Mouse (Mus musculus) adrenal gland, postnatal 36 days (tissue): ENCODE data around the gene Taok3. TPM values are rescaled to one million over a fixed set of nuclear protein-coding genes. Genes with fewer than 3 reads are reported as not detected.

Source experiments
- DNase-seq, 2 experiments: peaks; one replicate each; pipeline ENCODE4 v3.0.0; 2021; ENCODE audit warnings: mixed read lengths in 1 of 2
- total RNA-seq, 2 experiments: library from RNA; stranded (reverse); gene quantifications; 2 replicates each; pipeline ENCODE4 v1.2.3; 2021

Taok3 gene
- total RNA-seq, 2 experiments from 2014 or later: 31.3 to 40.7 TPM

DNA sequence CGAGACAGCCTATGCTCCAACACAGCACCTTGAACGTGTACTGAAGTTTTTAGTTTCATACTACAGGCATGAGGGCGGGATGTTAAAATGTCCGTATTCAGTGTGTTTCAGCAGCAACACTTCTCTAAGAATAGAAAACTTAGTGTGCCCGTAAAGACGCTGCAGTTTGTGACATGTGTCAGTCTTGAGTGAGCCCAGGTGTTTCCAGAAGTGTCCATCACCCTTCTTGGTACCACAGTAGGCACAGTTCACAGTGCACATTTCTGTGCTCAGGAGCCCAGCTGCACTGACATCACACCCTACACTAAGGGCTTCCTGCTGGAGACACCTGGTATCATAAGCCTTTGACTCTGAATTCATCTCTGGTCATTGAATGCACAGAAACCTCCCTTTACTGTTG is 58.6 kb downstream of the Taok3 start:
- no peak for DNase-seq

DNA sequence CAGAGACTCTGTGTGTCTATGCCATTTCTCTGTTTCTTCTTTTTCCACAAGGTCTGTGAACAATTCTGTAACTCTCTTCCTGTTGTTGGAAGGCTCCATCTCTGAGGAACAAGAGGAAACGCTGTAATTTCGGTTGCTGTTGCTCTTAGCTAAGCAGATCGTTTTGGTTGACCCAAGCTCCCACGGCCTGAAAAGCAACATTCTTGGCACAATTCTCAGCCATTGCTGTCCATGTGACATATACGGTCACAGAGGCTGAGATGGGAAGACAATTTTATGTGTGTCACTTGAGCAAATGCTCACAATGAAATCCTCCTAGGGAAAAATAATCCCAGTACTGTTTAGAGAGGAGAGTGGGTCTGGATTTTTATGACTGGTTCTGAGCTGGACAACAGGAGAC is 62.0 kb downstream of the Taok3 start:
- DNase-seq: no peak

DNA sequence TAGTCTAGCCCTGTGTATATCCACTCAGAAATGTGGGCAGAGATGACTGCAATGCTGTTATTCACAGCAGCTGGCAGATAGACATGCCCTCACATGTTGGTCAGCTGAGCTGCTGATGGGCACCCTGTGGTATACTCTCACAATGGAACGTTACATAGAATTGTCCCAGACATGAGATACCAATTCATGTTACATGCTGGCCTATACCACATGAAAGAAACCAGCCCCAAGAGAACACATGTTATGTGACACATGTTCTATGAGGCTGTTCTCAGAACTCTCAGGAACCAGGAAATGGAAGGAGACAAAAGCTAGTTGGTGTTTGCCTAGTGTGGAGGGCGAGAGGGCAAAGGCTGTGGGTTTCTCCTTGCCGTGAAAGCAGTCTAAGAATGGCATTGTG is 62.5 kb downstream of the Taok3 start:
- DNase-seq: no peak

DNA sequence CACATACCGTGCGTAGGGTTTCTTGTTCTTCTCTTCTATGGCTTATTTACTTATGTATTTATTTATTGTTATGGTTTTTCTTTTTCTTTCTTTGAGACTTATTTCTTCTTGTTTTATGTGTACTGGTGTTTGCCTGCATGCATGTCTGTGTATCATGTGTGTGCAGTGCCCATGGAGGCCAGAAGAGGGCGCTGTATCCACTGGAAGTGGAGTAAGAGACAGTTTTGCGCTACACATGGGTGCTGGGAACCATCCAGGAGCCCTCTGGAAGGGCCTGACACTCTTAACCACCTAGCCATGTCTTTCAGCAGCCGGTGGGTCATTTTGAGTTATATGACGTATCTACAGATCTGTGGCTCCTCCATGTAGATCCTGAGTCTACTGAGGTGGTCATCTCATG is 64.9 kb downstream of the Taok3 start:
- DNase-seq: no peak

DNA sequence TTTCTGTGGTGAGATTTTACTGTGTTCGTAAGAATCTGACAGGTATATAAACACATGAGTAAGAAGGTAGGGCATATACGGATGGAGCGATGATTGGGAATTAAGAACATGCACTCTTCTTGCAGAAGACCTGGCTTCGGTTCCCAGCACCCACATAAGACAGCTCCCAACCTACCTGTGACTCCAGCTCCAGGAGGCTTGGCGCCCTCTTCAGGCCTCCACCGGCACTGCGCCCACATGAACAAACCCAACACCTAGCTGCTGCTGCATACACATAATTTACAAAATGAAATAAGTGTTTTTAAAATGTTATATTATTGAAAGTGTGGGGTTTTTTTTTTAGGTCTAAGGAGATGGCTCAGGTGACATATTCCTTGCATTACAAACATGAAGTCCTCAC is 65.7 kb downstream of the Taok3 start:
- DNase-seq: no peak

DNA sequence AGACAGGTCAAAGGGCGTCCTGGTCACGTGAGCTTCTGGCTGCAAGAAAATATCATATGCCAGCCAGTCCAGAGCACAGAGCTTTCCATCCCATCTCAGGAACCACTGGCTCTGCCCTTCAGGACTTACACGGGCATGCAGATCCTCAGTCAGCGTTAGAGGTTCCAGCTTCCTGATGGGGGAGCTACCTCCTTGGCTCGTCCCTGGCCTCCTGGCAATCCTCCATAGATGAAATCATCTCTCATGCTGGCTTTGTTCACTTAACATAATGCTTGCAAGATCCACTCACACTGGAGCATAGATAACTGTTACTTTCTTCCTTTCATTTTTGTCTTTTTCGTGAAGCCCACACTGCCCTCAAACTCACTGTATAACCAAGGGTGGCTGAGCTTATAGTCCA is 72.1 kb downstream of the Taok3 start:
- DNase-seq: no peak

DNA sequence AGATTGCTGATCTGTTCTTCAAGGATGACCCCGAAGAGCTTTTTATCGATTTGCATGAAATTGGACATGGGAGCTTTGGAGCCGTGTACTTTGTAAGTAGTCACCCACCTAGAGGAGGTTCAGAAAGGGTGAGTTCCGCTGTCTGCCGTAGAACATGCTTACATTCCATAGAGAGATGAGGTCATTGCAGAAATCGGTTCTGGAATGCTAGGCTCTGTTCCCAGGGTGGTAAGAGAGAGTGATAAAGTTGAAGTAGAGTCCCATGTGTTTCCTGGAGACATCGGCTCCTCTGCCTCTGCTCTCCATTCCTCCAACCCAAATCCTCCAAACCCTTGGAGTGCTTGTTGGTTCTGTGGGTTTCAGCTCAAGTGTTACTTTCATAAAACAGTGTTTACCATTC is 73.8 kb downstream of the Taok3 start:
- no peak for DNase-seq

DNA sequence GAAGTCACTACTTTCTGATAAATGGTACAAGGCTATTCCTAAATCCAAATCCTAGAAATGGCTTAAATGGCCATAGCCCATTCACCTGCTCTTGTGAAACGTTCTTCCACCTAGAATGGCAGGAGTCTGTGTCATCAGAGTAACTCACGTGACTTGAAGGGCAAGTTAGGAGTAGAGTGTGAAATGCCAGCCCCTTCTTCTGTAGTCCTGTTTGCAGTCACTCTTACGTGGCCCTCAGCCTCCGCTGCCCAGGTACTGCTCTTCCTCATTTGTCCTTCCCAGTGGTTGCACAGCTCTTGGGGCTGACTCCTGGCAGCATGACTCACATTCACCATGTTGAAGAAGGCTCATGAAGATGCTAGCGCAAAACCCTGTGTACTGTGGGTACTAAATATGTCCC is 74.7 kb downstream of the Taok3 start:
- DNase-seq: no peak

DNA sequence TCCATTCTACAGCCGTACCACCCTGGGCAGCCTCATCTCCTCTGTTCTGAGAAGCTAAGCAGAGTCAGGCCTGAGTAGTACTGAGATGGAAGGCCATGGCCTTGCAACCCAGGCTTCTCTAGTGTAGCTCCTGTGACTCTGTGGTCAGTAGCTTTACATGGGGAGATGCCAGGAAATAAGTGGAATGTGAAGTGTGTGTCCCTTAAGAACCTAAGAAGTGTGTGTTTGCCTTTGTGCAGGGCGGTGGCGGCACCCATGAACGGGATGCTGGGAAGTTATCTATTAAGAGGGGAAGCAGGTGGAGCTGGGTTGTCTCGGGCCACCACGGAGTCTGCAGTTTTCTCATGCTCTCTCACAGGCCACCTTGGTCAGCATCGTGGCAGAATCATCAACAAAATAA is 76.6 kb downstream of the Taok3 start:
- no peak for DNase-seq

DNA sequence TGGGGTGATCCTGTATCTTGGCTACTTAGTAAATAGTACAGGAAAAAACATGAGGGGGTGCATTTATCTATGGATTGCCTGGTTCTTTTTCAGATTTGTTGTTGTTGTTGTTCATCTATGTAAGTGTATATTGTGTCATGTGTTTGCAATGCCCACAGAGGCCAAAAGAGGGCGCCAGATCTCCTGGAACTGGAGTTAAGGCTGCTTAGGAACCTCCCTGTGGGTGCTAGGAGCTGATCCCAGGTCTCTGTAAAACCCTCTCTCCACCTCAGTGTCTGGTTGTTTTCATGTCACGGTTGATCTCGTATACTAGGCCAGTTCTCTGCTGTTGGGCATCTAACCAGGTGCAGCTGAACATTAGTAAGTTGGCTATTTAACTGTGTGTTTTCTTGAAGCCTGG is 78.5 kb downstream of the Taok3 start:
- DNase-seq: no peak

DNA sequence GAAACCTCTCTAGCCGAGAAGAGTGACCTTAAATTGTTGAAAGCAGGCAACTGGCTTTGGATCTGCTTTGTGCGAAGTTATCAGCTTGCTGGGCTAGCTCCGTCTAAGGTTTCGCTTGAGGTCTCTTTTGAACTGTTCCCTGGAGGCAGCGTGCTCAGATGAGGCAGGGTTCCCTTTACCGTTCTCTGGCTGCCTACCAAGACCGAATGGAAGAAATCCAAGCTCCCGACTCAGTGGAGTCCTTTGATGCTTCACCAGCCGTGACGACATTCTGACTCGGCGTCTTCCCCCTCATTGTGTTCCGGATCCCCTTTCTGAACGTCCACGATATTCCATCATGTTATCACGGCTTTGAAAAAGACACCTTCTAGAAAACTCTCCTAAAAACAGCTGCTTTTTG is 87.4 kb downstream of the Taok3 start:
- no peak for DNase-seq

DNA sequence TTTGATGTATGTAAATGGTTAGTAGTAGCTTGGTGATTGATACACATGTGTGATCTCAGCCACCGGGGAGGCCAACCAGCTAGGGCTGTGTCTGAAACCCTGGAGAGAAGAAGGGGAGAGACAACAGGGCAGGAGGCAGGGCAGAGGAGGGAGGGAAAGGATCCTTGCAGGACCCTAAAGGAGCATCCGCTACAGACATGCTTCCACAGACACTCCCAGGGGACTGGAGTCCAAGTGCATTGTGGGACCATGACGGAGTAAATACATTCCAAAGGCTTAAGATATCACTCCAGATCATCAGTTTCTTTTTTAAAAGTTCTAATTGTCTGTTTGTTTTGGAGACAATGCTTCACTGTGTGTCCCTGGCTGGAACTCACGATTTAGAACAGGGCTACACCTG is 94.1 kb downstream of the Taok3 start:
- DNase-seq: no peak

DNA sequence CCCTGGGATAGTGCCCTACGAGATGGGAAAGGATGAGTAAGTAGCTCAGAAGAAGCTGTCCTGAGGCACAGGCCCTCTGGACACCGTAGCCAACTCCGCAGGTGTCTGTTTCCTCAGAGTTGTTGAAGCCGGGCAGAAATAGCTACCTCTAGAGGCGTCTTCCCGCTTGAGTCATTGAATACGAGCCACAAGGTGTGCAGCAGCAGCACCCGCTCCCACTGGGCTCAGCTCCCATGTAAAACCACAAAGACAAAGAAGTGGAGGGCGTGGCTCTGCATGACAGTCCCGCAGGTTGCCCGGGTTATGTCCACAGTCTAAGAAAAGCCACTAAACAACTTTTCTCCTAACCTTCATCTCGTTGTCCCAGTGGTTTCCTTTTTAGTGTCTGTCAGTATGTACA is 111.1 kb downstream of the Taok3 start:
- no peak for DNase-seq

DNA sequence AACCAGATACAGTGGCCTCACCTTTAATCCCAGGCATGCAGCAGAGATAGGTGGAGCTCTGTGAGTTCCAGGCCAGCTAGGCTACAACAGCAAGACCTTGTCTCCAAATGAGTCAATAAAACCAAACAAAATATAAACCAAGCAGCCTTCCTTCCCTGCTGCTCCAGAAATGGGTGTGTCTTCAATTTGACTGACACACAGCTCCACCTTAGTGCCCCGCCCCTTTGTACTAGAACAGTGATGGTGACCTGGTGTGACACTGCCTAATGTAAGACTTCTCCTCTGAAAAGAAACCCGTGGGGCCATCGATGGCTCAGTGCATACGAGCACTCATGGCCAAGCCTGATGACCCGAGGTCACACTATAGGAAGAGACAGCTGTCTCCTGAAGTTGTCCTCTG is 116.6 kb downstream of the Taok3 start:
- DNase-seq: no peak

DNA sequence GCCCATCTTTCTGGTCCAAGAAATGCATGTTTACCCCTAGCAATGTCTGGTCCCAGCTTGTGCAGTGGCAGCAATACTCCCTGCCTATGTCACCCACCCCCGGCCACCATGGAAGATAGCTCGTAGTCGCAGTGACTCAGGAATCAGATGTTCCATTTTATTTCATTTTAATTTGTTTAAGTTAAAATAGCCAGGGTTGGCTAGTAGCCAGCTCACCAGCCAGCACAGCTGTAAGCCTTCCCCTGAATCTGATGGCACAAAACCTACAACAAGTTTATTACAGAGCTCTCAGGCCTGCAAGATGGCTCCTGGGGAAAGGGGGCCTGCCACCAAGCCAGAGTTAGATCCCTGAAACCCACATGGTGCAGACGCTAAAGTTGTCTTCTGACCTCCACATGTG is 119.2 kb downstream of the Taok3 start:
- no peak for DNase-seq

DNA sequence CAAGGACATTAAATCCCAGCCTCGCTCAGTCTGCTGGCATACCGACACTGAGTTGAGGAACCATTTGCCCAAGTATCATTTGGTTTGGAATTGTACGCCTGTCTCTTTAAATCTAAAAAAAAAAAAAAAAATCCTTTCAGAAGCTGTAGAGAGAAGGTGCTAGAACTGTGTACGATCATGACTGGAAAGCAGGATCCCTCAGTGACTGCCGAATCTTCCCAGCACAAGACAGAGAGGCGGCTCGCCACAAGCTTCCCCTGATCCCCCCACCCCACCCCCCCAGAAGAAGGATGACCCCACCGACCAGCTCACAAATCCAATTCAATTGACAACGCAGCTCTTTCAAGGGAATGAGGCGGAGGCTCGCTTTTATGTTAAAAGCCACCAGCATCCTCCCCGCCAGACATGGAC is 120.4 kb downstream of the Taok3 start:
- no peak for DNase-seq

DNA sequence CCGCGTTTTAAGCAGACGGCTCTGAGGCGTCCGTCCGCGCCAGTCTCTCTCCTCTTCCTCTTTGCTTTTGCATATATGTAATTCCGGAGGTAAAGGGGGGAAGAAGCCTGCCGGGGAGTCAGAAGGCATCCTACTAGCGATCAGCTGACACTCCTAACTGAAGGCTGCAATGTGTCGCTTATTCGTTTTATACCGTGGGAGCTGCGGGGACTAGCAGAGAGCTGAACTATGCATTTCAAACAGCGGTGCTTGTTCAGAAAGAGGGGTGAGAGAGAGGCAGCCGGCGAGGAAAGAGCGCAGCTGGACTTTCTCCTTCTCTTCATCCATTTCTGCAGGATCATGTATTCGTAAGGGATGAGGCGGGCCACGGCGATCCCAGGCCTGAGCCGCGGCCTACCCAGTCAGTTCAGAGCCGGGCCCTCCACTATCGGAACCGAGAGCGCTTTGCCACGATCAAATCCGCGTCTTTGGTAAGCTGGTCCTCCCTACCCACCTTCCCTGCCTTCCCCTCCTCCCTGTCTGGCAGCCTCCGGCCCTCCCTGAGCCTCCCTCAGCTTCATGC is 120.9 kb downstream of the Taok3 start:
- peak; percentile 4 to 16 for DNase-seq

DNA sequence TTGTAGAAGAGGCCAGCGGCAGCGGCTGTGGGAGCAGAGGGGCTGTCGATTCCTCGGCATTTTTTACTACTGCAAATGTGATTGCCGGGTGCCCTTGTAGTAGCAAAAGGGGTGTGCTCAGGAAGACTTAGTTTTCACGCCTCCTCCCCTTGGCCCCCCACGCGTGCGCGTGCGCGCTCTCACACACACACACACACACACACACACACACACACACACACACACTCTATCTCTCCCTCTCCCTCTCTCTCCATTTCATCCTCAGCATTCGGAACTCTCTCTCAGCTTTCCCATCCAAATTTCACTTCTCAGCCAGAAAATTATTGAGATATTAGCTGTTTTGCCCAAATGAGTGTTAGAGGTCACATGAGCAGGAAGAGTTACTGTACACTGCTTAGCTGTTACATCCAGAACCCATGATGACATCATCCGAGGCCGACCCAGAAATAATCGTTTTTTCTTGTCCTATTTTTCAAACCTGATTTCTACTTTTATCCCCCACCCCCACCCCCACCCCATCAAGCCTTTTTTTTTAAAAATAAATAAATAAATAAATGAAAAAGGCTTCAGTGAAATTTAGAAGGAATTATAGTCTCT is 122.1 kb downstream of the Taok3 start:
- no peak for DNase-seq

DNA sequence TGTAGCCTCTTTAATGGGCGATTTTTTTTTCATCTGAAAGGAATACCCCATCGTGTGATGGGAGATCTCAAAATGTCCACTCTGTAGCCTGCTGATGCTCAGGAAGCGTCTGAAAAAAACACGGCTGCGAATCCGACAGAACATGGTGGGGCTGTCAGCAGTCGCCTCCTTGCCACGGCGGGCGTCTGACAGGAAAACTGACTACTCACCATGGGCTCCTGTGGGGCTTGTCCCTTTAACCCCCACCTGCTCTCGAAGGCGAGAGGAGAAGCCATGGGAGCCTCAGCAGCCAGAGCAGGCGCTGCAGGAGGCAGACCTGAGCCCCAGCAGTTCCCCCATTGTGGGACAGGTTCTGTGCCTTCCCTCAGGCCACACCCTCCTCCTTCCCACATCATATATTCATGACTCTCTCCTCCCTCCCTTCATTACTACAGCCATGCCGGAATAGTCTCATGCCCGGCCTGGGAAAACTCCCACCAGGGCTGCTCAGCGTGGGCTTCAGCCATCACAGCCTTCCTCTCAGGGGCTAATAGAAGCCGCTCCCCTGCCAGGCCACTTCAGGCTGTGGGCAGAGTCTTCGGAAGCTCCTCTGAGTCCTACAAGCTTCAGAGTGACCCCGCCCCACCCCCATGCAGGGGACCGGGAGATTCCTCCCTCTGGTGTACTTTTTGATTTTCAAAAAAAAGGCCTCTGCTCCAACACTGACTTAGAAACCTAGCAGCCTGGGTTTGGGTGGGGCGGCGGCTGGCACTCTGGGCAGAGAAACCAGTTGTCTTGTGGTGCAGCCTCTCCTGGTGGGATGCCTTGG is 122.9 kb downstream of the Taok3 start:
- no peak for DNase-seq

DNA sequence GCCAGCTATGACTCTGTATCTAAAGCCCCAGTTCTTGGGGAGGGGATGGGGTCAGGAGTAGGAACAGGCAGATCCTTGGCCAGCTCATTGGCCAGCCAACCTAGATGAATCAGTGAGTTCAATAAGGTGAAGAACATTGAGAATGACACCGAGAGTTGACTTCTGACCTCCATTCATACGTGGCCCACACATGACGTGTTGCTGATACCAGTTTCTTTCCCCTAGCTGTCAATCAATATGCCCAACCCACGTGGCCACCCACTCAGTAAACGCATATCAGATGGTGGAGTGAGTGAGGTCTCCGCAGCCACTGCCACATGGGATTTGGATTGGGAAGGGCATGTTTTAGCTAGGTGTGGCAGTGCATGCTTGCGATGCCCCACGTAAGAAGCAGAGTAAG is 125.2 kb downstream of the Taok3 start:
- DNase-seq: no peak

DNA sequence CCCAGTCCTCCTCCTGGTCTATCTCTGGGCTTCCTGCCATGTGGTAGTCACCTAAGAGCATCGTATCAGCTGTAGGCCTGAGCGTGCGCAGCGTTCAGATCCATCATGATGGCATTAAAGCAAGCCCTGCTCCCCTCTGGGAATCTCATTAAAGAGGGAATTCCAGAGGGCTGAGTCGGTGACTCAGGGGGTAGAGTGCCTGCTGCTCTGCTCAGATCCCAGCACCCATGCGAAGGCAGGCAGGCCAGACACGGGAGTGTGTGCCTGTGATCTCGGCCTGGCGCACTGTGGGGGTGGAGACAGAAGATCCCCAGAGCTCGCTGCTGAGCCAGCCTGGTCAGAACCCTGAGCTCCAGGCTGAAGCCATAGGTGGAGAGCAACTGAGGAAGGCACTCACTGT is 128.4 kb downstream of the Taok3 start:
- DNase-seq: peak; percentile 73 to 80

DNA sequence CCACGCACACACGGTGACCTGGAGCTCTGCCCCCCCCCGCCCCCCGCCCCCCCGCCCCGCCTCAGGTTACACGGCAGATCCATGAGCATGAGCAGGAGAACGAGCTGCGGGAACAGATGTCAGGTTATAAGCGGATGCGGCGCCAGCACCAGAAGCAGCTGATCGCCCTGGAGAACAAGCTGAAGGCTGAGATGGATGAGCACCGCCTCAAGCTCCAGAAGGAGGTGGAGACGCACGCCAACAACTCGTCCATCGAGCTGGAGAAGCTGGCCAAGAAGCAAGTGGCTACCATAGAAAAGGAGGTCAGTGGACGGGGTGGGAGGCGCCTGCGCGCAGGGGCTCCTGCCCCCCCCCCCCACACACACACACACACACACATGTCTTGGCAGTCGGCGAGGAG is 130.9 kb downstream of the Taok3 start:
- no peak for DNase-seq

DNA sequence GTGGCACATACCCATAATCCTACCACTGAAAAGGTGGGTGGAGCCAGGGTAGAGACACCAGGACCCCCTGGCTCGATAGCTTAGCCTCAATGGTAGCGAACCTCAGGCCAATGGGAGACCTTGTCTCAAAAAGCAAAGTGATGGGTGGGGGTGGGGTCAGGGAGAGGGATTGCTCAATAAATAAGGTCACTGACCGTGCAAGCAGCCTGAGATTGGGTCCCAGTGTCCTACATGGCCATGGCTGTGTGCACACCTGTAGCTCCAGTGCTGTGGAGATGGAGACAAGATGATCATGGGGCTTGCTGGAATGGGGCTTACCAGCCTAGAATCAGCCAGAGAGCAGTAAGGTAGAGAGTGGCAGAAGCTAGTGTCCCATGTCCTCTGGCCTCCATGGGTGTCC is 131.8 kb downstream of the Taok3 start:
- no peak for DNase-seq

DNA sequence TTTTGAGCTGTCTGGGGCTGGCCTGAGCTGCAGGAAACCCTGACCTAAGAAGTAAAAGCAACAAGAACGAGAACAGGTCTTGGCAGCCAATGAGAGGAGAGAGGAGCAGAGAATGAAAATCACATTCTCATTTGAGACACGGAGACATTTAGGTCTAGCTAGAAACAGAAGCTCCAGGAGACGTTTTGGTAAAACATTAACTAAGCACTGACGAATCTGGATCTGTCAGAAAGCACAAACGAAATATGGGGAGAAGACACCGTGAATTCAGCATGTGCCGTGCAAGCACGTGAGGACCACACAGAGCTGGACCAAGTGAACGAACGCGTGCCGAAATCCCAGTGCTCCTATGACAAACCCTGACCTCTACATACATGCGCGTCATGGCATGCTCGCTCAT is 138.3 kb downstream of the Taok3 start:
- DNase-seq: no peak
